Mouse (Mus musculus): ENCODE results near the gene Olfr1087.
"Not testable (repeated sequence)": the region's sequence is repeated elsewhere in the genome, so short reads cannot be mapped to it uniquely, and the experiment has no call there.

Gene Olfr1087

GRCm38 (mm10) chr2:86698295-86698694 lies at the start of gene Olfr1087:
Gene Olfr1087 (minus strand): TSS chr2:86698395.
- no peak for DNase-seq

- no peak for DNase-seq
These were observed 35.4 kb upstream of the Olfr1087 start, which contains the start of gene Olfr1089 for GRCm38 (mm10) chr2:86733601-86734000. Gene Olfr1089 (minus strand): TSS chr2:86733701.

GRCm38 (mm10) chr2:86679992-86680391 lies 18.2 kb downstream of the Olfr1087 start, which contains the start of gene Olfr1086:
Gene Olfr1086 (minus strand): TSS chr2:86680092.
- no peak for DNase-seq

DNA sequence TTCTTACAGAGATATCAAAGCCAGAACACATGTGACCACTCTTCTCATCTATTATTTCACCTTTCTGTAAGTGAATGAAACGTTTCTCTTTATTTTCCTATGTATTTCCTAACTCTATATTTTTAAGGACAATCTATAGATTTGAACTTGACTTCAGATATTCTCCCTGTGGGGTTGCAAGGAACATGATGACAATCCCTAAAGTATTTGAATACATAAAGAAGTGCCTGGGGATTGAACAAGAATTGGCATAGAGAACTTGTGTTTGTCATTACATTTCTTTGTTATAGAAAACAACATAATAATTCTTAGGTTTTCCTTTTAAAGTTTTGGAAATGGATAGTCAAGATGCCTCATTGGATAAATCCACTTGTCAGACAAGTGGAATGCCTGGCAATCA lies 36.3 kb downstream of the Olfr1087 start, which contains the start of gene Olfr1085:
TSS of gene Olfr1085 (minus strand) at position 101 of the 400 bp plus-strand sequence.
- DNase-seq = no peak

DNA sequence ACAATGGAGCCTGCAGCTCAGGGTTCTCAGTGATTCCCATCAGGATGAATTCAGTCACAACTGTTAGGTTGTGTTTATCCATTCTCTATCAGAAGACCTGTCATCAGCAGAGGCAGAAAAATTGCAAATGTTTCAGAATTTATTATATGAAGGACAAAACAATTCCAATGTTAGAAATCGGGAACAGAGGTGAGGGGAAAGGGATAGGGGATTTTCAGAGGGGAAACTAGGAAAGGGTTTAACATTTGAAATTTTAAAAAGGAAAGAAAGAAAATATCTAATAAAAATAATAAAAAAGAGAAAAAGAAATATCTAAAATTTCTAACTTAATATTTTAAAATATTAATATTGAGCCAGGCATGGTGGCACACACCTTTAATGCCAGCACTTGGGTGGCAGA lies 58.6 kb downstream of the Olfr1087 start, which contains the start of gene Olfr1084:
TSS of gene Olfr1084 (minus strand) at position 101 of the 400 bp plus-strand sequence.
- not testable (repeated sequence) for DNase-seq

All from thymus, postnatal 14 days (tissue).